Mouse (Mus musculus) 3134 (cell line): ENCODE measurements around the gene Nmrk2.
"Not testable (repeated sequence)": the region's sequence is repeated elsewhere in the genome, so short reads cannot be mapped to it uniquely, and the experiment has no call there.

ENCODE experiments used
- DNase-seq: peaks from one replicate; pipeline ENCODE4 v3.0.0-alpha.2; 2011; ENCODE audit warnings: low spot score; ENCODE audit not compliant: insufficient read length; ENCODE audit errors: extremely low read depth

The Nmrk2 gene

DNA sequence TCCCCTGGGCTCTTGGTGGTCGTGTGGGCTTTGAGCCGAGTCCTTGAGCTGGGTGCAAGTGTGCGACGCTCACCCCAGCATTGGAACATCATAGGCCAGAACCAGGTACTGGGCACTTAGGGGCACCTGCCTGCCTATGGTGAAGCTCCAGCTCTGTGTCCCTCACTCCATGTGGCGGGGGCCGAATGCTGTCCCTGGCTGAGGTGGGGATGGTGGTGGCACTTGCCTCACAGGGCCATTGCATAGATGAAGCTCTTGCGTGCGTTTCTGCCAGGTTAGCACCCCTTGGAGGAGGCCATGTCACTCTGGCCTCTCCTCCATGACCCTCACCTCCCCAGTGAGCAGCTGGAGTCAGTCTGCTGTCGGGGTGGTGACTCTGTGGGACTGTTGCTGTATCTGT is 14.7 kb downstream of the Nmrk2 start:
- DNase-seq = no peak

DNA sequence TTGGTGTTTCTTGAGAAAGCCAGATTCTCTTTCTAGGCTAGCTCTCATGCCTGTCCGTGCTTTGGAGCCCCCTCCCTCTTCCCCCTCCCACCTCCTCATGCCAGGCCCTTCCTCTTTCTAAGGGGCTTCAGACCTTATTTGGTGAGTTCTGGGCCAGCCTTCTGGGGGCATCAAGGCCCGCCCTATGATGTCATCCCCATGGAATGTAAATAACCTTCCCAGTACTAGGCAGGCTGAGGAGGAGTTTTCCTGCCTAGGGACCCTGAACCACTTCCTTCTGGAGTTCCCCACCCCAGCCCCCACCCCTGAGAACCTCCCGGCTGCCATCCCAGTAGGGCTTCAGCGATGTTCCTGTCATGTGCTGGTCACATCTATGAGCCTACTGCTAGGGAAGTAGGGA is 17.1 kb downstream of the Nmrk2 start:
- no peak for DNase-seq

DNA sequence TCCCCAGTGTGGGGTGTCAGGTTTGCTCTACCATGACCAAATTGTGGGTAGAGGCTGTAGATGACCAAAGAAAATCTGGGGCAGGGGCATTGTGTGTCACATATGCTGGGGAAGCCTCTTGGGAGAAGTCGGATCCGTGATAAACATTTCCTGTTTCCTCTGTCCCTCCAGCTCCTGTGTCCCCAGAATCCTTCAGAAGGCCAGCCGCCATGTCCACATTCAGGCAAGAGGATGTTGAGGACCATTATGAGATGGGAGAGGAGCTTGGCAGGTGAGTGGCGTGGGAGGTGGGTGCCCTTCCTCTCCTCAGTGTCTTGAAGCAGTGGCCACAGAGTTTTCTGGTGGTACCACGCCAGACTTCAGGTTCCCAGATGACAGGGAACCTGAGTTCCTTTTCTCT is 18.0 kb downstream of the Nmrk2 start, which contains the start of gene 4930442H23Rik:
4930442H23Rik (minus strand) TSS at position 45 of the 400 bp plus-strand sequence.
- no peak for DNase-seq

DNA sequence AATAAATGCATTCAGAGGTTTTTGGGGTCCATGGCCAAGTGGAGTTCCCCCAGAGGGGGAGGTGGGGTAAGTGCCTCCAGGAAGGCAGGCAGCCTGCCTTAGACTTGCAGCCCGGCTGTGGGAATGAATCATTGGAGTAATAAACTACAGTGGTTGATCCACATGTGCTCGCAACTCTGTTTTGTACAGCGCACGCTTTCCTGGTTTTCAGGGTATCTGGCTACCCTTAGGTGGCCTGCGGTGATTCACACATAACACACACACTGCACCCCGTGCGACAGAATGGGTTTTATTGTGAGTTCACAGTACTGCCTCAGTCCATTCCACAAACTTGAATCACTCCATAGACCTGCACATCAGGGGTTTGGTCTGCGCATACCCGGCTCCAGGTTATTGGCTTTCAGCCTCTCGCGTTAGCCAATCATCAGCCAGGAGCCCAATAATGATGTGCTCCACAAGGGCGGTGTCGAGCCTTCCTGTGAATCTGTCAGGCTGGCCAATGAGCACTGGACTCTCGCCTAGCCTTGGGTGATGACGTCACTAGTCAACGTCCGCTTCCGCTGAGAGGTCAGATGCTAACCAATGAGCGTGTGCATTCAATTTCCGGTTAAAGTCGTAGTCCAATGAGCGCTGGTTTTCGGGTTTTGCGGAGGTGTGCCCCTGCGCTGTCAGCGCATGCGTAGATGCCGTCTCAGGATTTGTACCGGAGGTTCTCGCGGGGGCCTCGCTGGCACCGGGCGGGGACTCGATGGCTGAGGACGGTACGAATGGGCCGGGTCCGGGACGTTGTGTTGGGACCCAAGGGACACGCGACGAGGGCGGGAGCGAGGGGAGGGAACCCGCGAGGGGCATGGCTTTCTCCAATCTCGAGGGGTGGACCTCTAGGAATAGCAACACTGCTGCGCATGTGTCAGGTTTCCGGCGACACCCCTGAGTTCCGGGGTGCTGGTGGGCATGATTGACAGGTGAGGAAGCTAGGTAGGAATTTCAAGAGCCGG is 19.2 kb downstream of the Nmrk2 start, which contains the start of gene Dapk3:
Dapk3 (plus strand) TSS at position 670 of the 998 bp plus-strand sequence.
- peak; percentile 96 for DNase-seq

DNA sequence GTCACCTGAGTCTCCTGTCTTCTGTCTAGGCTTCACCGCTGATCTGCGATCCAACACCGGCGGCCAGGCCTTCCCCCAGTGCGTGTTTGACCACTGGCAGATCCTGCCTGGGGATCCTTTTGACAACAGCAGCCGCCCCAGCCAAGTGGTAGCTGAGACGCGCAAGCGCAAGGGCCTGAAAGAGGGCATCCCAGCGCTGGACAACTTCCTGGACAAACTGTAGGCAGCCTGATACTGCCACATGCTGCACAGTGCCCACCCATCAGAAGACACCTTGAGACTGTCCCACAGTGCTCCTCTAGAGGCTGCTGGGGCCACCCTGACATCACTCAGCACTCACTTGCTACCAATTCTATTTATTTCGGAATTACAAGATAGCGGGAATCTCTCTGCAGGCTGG is 20.0 kb downstream of the Nmrk2 start:
- not testable (repeated sequence) for DNase-seq

DNA sequence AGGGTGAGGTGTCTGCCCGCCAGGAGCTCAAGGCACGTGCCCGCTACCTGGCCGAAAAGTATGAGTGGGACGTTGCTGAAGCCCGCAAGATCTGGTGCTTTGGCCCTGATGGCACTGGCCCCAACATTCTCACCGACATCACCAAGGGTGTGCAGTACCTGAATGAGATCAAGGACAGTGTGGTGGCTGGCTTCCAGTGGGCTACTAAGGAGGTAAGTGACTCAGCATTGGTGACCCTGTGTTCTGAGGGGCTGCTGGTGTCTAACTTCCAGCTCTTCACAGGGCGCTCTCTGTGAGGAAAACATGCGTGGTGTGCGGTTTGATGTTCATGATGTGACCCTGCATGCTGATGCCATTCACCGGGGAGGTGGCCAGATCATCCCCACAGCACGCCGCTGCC is 20.9 kb downstream of the Nmrk2 start:
- no peak for DNase-seq

DNA sequence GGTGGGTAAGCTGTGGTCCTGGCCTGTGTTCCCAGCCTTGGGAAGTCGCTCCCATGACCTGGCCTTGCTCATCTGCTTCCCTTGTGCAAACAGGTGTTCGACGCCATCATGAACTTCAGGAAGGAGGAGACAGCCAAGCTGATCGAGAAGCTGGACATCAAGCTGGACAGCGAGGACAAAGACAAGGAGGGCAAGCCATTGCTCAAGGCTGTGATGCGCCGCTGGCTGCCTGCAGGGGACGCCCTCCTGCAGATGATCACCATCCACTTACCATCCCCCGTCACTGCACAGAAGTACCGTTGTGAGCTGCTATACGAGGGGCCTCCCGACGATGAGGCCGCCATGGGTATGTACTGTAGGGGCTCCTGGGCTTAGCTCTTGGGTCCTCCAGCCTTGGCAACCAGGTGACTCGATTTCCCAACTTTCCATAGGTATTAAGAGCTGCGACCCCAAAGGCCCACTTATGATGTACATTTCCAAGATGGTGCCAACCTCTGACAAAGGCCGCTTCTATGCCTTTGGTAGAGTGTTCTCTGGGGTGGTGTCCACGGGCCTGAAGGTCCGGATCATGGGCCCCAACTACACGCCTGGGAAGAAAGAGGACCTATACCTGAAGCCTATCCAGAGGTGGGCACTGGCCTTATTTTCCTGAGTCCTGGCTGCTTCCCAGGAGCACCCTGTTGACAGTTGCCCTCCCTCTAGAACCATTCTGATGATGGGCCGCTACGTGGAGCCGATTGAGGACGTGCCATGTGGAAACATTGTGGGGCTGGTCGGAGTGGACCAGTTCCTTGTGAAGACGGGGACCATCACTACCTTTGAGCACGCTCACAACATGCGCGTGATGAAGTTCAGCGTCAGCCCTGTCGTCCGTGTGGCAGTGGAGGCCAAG is 22.2 kb downstream of the Nmrk2 start:
- DNase-seq = no peak

DNA sequence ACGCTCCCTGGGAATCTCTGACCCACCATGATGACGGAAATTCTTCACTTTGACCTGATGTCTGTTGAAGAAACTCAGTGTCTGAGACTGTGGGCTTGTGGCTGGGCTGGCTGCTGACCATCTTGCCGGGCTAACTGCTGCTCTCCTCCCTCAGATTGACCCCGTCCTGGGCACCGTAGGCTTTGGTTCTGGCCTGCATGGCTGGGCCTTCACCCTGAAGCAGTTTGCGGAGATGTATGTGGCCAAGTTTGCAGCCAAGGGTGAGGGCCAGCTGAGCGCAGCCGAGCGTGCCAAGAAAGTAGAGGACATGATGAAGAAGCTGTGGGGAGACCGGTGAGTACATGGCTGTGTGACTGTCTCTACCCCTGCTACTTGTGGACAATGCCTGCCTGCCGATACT is 22.9 kb downstream of the Nmrk2 start:
- no peak for DNase-seq

DNA sequence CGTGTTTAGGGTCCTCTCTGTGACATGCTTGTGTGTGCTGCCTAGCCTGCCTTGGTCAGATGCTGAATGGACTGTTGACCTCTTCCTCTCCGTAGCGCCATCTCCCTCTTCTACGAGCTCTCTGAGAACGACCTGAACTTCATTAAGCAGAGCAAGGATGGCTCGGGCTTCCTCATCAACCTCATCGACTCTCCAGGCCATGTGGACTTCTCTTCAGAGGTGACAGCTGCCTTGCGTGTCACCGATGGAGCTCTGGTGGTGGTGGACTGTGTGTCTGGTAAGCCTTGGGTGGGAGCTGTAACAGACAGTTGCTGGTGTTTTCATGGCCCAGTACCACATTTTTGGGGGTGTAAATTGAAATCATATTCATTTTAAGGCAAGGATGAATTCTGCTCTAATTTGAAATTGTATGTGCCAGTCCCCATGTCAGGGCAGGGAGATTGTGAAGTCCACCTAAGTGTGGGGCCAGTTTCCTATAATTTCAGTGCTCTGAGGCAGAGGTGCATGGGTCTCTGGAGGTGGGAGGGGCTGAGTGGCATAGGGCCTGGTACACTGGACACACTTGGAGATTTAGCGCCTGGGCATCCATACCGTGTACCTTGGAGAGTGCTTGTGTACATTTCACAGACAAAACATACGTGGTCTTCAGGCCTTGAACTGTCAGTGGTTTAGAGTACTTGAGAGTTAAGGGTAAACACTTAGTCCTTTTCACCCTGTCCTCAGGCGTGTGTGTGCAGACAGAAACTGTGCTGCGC is 23.7 kb downstream of the Nmrk2 start:
- no peak for DNase-seq

DNA sequence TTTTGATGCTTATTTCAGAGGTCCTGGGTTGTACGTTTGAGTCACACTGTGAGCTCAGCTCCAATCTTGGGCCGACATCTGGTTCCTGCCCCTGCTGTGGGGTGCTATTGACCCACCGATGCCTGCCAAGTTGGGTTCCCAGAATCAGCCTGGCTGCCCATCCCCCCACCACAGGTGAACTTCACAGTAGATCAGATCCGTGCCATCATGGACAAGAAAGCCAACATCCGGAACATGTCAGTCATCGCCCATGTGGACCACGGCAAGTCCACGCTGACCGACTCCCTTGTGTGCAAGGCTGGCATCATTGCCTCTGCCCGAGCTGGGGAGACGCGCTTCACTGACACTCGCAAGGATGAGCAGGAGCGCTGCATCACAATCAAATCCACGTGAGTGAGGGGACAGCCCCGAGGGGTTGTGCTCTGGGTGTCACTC is 24.3 kb downstream of the Nmrk2 start:
- peak; percentile 63 for DNase-seq

DNA sequence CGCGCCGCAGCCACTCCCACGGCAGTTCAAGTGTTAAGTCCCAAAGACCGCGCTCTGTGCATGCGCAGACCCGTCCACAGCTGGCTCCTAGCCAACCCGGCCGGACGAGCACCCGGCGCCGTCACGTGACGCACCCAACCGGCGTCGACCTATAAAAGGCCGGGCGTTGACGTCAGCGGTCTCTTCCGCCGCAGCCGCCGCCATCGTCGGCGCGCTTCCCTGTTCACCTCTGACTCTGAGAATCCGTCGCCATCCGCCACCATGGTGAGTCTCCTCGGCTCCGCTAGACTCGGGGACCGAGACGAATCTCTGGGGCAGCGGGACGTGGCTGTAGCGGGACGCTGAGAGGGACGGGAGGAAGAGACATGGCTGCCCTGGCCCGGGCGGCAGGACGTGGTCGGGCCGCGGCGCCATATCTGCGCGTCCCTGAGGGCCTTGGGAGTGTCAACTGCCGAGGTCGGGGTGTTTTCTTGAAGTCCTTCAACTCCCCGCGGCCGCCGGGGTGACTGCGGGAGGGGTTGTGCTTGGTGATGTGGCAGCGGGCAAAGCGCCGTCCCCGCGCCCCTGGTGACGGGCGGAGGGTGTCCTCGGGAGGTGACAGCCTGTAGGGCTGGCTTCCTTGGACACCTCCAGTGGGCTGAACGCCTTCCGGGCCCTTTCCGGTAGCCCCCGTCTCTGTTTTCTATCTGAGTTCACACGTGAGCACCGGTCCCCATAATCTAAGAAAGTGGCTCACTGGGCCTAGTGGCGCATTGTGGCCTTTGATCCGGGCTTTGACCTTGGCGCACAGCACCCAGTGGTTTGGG is 25.2 kb downstream of the Nmrk2 start, which contains the start of gene Eef2:
Eef2 (plus strand) TSS at position 166 of the 806 bp plus-strand sequence.
- peak; percentile 97 for DNase-seq

DNA sequence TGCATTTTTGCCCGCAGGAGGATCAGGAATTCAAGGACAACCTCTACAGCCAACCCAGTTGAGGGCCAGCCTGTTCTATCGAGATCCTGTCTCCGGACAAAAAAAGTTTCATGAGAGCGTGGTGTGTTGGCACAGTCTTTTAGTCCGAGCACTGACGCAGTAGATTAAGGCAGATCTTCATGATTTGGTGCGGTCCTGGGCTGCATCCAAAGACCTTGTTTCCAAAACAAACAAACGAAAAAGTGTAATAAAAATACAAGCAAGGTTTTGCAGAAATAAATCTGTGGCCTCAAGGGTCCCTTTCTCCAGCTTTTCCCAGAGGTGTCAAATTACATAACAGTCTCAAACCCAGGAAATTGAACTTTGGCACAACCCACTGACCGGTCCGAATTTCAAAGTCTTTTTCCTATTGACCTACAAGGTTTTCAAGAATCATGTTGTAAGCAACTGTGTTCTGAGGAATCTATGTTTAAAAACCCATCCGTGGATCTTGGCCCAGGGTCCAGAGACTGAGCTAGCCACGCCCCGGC is 25.9 kb downstream of the Nmrk2 start:
- DNase-seq = no peak

DNA sequence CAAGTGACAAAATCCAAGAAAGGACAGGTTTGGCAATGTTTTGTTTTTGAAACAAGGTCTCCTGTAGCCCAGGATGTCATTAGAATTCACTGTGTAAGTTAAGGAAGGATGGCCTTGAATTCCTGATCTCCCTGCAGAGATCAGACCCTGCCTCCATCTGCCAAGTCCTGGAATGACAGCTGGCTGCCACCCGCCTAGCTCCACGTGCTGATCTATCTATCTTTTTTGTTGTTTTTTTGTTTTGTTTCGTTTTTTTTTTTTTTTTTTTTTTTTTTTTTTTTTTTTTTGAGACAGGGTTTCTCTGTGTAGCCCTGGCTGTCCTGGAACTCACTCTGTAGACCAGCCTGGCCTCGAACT is 26.5 kb downstream of the Nmrk2 start:
- not testable (repeated sequence) for DNase-seq

DNA sequence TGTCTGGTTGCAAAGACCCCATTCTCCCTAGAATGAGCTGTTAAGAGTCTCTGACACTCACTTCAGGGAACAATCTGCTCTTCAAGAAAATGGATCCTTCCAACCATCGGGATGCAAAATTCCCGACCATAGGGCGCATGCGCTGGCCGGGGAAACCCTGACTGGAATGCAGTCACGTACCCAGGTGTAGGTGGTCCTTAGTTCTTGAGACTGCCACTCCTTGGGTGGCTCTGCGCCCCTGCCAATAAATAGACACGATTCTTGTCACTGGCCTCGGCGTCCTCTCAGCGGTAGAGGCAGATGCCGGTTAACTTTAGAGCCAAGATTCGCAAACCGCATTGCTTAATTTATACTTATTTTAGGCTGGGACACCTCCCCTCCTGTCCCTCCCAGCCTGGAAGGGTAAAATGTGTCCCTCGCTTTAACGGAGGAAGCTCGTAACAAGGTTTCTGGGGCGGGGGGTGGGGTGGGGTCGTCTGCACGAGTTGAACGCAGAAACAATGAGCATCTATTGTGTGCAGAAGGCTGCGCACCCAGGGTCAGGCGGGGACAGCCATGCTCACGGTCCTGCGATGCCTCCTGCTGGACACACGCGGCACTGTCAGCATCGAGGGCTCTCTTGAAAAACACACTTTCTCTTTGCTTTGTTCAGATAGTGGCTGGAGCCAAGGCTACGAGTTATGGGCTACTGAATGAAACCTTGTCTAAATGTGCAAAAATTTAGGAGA is 27.1 kb downstream of the Nmrk2 start:
- DNase-seq = peak; percentile 74

DNA sequence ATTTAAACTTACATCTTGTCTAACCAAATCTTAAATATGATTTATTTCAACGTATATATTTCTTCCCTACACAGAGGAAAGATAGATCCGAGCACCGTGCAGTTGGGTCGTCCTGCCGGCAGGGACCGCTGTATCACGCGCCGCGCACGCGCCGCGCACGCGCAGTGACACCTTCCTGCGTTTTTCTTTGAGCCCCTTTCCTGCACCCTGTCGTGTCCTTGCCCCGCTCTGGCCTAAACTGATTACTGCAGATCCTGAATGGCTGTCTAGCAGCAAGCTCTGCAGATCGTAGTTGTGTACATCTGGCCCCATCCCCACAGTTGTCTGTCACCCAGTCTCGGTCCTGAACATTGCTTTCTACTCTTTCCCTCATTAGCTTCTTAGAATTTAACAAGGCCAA is 28.7 kb downstream of the Nmrk2 start:
- peak; percentile 88 for DNase-seq

DNA sequence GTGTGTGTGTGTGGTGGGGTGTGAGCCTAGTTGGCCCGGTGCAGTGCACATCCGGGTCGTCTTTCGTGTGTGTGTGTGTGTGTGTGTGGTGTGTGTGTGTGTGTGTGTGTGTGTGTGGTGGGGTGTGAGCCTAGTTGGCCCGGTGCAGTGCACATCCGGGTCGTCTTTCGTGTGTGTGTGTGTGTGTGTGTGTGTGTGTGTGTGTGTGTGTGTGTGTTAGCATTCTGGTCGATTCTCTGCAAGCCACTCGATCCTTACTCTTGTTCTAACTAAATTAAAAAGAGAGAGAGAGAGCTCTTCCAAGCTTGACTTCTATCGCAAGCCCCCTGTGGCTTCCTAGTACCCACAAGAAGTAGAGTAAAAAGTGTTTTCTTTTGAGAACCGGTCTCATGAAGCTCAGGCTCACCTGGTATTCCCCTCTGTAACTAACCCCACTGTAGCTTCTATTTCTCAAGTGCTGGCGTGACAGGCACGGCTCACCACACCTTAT is 32.4 kb downstream of the Nmrk2 start:
- DNase-seq = not testable (repeated sequence)

DNA sequence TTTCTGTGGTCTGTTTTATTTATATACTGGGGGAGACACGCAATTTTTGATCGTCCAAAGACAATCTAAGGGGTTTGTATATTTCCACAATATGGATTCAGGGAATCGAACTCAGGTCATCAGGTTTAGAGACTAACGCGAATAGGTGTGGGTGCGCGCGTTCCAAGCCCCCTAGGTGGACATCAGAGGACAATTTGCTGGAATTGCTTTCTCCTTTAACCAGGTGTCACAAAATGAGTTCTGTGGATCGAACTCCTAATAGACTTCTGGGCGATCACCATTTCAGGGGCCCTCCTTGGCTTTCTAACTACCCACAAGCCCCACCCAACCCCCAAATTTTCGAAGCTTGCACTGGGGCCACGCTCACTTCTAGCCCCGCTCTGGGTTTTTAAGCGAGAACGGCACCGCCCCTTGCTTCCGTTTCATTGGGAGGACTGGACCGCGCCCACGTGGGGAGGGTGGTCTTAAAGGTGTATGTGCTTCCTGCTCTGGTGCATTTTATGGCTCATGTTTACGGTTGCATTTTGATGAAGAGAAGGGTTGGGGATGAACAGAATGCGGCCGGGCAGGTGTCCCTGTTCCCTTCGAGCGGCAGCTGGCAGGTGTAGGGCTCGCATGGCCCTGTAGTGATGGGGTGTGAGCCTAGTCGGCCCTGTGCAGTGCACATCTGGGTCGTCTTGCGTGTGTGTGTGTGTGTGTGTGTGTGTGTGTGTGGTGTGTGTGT is 33.2 kb downstream of the Nmrk2 start:
- peak; percentile 70 for DNase-seq

DNA sequence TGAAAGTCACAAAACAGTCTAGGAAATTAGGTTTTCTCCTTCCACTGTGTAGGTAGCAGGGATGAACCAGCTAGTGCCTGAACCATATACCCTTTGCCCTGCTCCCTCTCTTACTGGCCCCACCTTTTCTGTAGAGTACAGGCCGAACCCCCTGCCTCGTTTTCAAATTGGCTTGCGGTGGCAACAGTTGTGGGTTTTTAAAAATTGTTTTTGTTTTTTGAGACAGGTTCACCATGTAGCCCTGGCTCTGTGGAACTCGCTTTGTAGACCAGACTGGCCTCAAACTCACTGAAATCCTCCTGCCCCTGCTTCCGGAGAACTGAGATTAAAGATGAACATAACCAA is 33.8 kb downstream of the Nmrk2 start:
- DNase-seq = no peak
